ENCODE assay signal across 8 mouse cellular contexts in the genomic region with DNA sequence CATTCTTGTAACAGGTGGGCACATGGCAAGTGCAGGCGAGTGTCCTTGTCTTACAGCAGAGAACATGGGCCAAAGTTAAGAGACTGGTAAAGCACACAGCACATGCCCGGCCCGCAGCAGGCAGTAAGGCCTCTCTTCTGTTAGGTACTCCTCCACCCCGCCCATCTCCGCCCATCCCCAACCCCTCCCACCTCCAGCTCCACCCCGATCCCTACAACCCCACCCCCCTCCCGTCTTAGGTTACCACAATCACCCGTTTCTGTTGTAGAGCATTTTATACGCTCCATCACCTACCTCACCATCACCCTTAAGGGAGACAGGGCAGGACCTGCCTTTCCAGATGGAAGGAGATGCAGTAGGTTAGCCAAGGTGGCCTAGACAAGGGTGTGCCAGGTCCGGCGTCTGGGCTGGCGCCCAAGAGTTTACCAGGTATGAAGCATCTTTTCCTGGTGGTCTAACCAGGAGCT. TPM values are rescaled to one million over a fixed set of nuclear protein-coding genes. Genes with fewer than 3 reads are reported as not detected.
DNase-seq lines count a peak whose midpoint lies in the region; ATAC-seq lines count a peak whose summit lies in the region.

A gene (minus strand): TSS at position 417 of the 467 bp plus-strand sequence.

- peak within 1 kb of the TSS; percentile 13; the same call in 1 of the 2 replicates for H3K4me2 ChIP-seq in hindbrain, embryonic 13.5 days
- peak within 1 kb of the TSS; percentile 61 for H3K4me2 ChIP-seq in liver, embryonic 12.5 days
- peak within 1 kb of the TSS; percentile 58 for H3K4me2 ChIP-seq in stomach, embryonic 15.5 days

- ATAC-seq in hindbrain, embryonic 13.5 days (ENCODE audit: low FRiP score): 0 out of 2 replicates have a peak, but pooled peaks have one; percentile 28
- peak; percentile 85 for ATAC-seq in liver, embryonic 12.5 days
- ATAC-seq in stomach, embryonic 15.5 days (ENCODE audit: insufficient read depth, low FRiP score, low read depth): peak; percentile 67; the same call in 1 of the 2 replicates

- peak within 1 kb of the TSS; percentile 30; the same call in 1 of the 2 replicates for H3K9ac ChIP-seq in hindbrain, embryonic 13.5 days
- peak within 1 kb of the TSS; percentile 22; the same call in 1 of the 2 replicates for H3K9ac ChIP-seq in liver, embryonic 12.5 days
- no peak within 1 kb of the TSS for H3K9ac ChIP-seq in stomach, embryonic 15.5 days

- 4% methylated on average over 12 of the region's 12 CpGs for WGBS in hindbrain, embryonic 13.5 days
- 3% methylated on average over 12 of the region's 12 CpGs for WGBS in liver, embryonic 12.5 days (ENCODE audit: insufficient replicate concordance)
- 4% methylated on average over 12 of the region's 12 CpGs for WGBS in stomach, embryonic 15.5 days

- H3K27me3 ChIP-seq in hindbrain, embryonic 13.5 days: peaks cover 25% of the 10 kb centered on the region
- peaks cover 47% of the 10 kb centered on the region for H3K27me3 ChIP-seq in liver, embryonic 12.5 days (replicated peaks)
- no peaks in the 10 kb centered on the region for H3K27me3 ChIP-seq in stomach, embryonic 15.5 days (replicated peaks)

- H3K9me3 ChIP-seq in hindbrain, embryonic 13.5 days: no peaks in the 10 kb centered on the region
- no peaks in the 10 kb centered on the region for H3K9me3 ChIP-seq in liver, embryonic 12.5 days (replicated peaks)
- no peaks in the 10 kb centered on the region for H3K9me3 ChIP-seq in stomach, embryonic 15.5 days

- DNase-seq in adrenal gland, postnatal 14 days: peak; percentile 44
- DNase-seq in adrenal gland, adult 8-10 months: no peak
- DNase-seq in urinary bladder, postnatal 25 days (ENCODE audit: low spot score): peak; percentile 11
- DNase-seq in urinary bladder, postnatal 4 days (ENCODE audit: low spot score in 2 of 2): no peak
- DNase-seq in left cerebral cortex, adult 18-20 months (ENCODE audit: low spot score in 2 of 2): no peak

- H3K4me1 ChIP-seq in hindbrain, embryonic 13.5 days (replicated peaks): no peaks in the 10 kb centered on the region; the same call in 1 of the 2 replicates
- peaks cover 29% of the 10 kb centered on the region for H3K4me1 ChIP-seq in liver, embryonic 12.5 days
- peaks cover 7% of the 10 kb centered on the region; the same call in 1 of the 2 replicates for H3K4me1 ChIP-seq in stomach, embryonic 15.5 days

- no peak within 1 kb of the TSS for H3K4me3 ChIP-seq in hindbrain, embryonic 13.5 days
- peak within 1 kb of the TSS; percentile 41 for H3K4me3 ChIP-seq in liver, embryonic 12.5 days
- peak within 1 kb of the TSS; percentile 42 for H3K4me3 ChIP-seq in stomach, embryonic 15.5 days (replicated peaks)

- H3K36me3 ChIP-seq in hindbrain, embryonic 13.5 days: no peaks in the 10 kb centered on the region
- no peaks in the 10 kb centered on the region for H3K36me3 ChIP-seq in liver, embryonic 12.5 days
- no peaks in the 10 kb centered on the region for H3K36me3 ChIP-seq in stomach, embryonic 15.5 days

- H3K27ac ChIP-seq in hindbrain, embryonic 13.5 days: 0 out of 2 replicates have a peak within 1 kb of the TSS, but pooled peaks have one; percentile 0
- no peak within 1 kb of the TSS for H3K27ac ChIP-seq in liver, embryonic 12.5 days
- H3K27ac ChIP-seq in stomach, embryonic 15.5 days: peak within 1 kb of the TSS; percentile 80

RNA-seq across cellular contexts. Expression of the gene that starts here (rescaled TPM):
- total RNA-seq in adrenal gland, postnatal 14 days (2021): not detected in 2 replicates
- not detected for total RNA-seq in adrenal gland, adult 8-10 months (2022)
- polyA plus RNA-seq in hindbrain, embryonic 13.5 days (2015; fragmentation: Nextera tagmentation; extraction: Ambion mirVana): 0.26 and 0.32 TPM in 2 replicates
- 0.08 TPM in 1 of 2 replicates, not detected in the other for polyA plus RNA-seq in liver, embryonic 12.5 days (2016; fragmentation: Nextera tagmentation; extraction: Ambion mirVana)
- polyA plus RNA-seq in stomach, embryonic 15.5 days (2015; fragmentation: Nextera tagmentation; extraction: Ambion mirVana): 0.30 and 0.43 TPM in 2 replicates
- under 1 TPM; 0.14 to 0.30 TPM for total RNA-seq in left cerebral cortex, adult 18-20 months (2021)

Comparison
In these comparisons a context has a peak if more than half of its experiments do, and no peak if none do; other contexts are left out.
1. Peak in DNase-seq in adrenal gland, postnatal 14 days; RNA of the gene not detected or under 1 TPM.
2. Peak in ATAC-seq, H3K27ac ChIP-seq, H3K9ac ChIP-seq and H3K4me2 ChIP-seq in hindbrain, embryonic 13.5 days; RNA of the gene not detected or under 1 TPM.
3. Peak in ATAC-seq, H3K4me3 ChIP-seq, H3K9ac ChIP-seq and H3K4me2 ChIP-seq in liver, embryonic 12.5 days; RNA of the gene not detected or under 1 TPM.
4. Peak in ATAC-seq, H3K4me3 ChIP-seq, H3K27ac ChIP-seq and H3K4me2 ChIP-seq in stomach, embryonic 15.5 days; RNA of the gene not detected or under 1 TPM.
5. ATAC-seq: peak in every context shown above with its lines; median percentile 85 in liver, embryonic 12.5 days; 67 in stomach, embryonic 15.5 days; 28 in hindbrain, embryonic 13.5 days.